21 mouse cellular contexts compared by ENCODE assay signal in the genomic region with DNA sequence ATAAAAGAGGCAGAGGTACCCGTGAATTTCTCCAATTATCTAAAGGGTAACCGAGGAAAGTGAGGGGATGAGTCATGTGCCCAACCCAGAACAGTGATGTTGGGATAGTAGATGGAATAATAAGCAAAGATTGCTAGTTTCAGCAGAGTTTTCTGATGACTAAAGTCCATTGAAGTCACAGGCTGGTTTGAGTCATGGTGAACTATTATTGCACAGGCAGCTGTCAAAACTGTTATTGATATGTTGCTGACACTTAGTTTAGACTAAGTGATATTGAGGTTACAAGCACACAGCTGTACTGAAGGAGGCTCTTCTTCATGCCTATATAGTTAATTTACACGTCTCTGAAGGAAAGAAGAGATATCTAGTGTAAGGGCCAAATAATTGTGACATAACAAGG.
DNase-seq lines count a peak whose midpoint lies in the region; ATAC-seq and TF ChIP-seq lines count a peak whose summit lies in the region.
"Had no signal": no experiment of that assay in that cellular context is flagged by ENCODE, and none has a peak within 500 bp of the region (broad histone marks: within the 10 kb centered on the region; RNA-seq: fewer than 3 reads in every experiment).

No protein-coding gene starts in this region.

- no peak overlapping the region for H3K9ac ChIP-seq in hindbrain, embryonic 12.5 days

- no peak for ATAC-seq in hindbrain, embryonic 12.5 days (ENCODE audit: low FRiP score)
- ATAC-seq: activated CD4-positive, CD25-positive, alpha-beta regulatory T cell, adult 4 months; CD4-positive, CD25-positive, alpha-beta regulatory T cell, adult 4 months; Patski had no signal

- H3K27me3 ChIP-seq in C2C12 (ENCODE audit: control insufficient read depth, insufficient read depth, insufficient read length), result no peaks in the 10 kb centered on the region
- H3K27me3 ChIP-seq in hindbrain, embryonic 12.5 days, result no peaks in the 10 kb centered on the region
- H3K27me3 ChIP-seq: CH12.LX, Patski had no signal

- H3K79me2 ChIP-seq in C2C12 (ENCODE audit: control insufficient read depth, insufficient read depth), result no peaks in the 10 kb centered on the region

- no peak overlapping the region for H3K27ac ChIP-seq in hindbrain, embryonic 12.5 days

- H3K4me2 ChIP-seq in hindbrain, embryonic 12.5 days (replicated peaks), result no peak overlapping the region

- no peaks in the 10 kb centered on the region for H3K4me1 ChIP-seq in hindbrain, embryonic 12.5 days

- H3K79me3 ChIP-seq in C2C12 (ENCODE audit: low read depth), result no peaks in the 10 kb centered on the region

- H3K9me3 ChIP-seq in hindbrain, embryonic 12.5 days (replicated peaks), result no peaks in the 10 kb centered on the region
- H3K9me3 ChIP-seq: G1E had no signal

- 75% methylated on average over 3 of the region's 3 CpGs for WGBS in hindbrain, embryonic 12.5 days

- H3ac ChIP-seq in C2C12 (ENCODE audit: control insufficient read depth, insufficient read length, low read depth), result no peak overlapping the region

- peak; percentile 16 for DNase-seq in brain, adult 2 months (ENCODE audit: low read depth, low spot score)
- DNase-seq in thymus, postnatal 4 days, result no peak
- DNase-seq: adrenal gland, adult 2 months; adrenal gland, adult 8-10 months; adrenal gland, postnatal 10 days; adrenal gland, postnatal 14 days; adrenal gland, postnatal 25 days; adrenal gland, postnatal 36 days; B cell, adult 2 months; cerebellum, adult 11 months; cerebellum, adult 11-12 months; cerebellum, adult 18-20 months; cerebellum, adult 2 months; cerebellum, adult 8-10 months had no signal

- no peak overlapping the region for H3K4me3 ChIP-seq in C2C12 (ENCODE audit: insufficient read depth, poor library complexity, severe bottlenecking)
- no peak overlapping the region for H3K4me3 ChIP-seq in hindbrain, embryonic 12.5 days

- TF ChIP-seq CTCF in C2C12 (IDR thresholded peaks at IDR 0.05; ENCODE audit: control insufficient read depth, insufficient read depth, insufficient read length), result no peak

- H3K36me3 ChIP-seq in C2C12 (ENCODE audit: control insufficient read depth, insufficient read depth), result no peaks in the 10 kb centered on the region
- no peaks in the 10 kb centered on the region for H3K36me3 ChIP-seq in hindbrain, embryonic 12.5 days
- H3K36me3 ChIP-seq: G1E had no signal

TF ChIP-seq in C2C12, 6 proteins besides CTCF, POLR2A, EP300 and RAD21:
- TF ChIP-seq MYOD1 (IDR thresholded peaks at IDR 0.05; ENCODE audit: control insufficient read depth, insufficient read length, low read depth), result peak; percentile 97
- TF ChIP-seq MAX (IDR thresholded peaks at IDR 0.05), result no peak
- peak; percentile 47 for TF ChIP-seq CEBPB (IDR thresholded peaks at IDR 0.05; ENCODE audit: low read depth)
- no peak for TF ChIP-seq MYOG (IDR thresholded peaks at IDR 0.05; ENCODE audit: control insufficient read depth, extremely low read depth, insufficient read length)
- peak; percentile 71 for TF ChIP-seq USF1 (IDR thresholded peaks at IDR 0.05; ENCODE audit: low read depth)
- TF ChIP-seq FOSL1 (IDR thresholded peaks at IDR 0.05; ENCODE audit: insufficient read depth, low read length, poor library complexity, severe bottlenecking), result peak; percentile 52
